Mouse (Mus musculus): ENCODE data around the gene Ttll2. TPM values are rescaled to one million over a fixed set of nuclear protein-coding genes. Genes with fewer than 3 reads are reported as not detected.
A peak's percentile ranks its signal among the peaks of the same experiment; 100 is the strongest.
"Not testable (repeated sequence)": the region's sequence is repeated elsewhere in the genome, so short reads cannot be mapped to it uniquely, and the experiment has no call there.

Gene Ttll2
- polyA plus RNA-seq, 1 experiment from 2014 or later: not detected

DNA sequence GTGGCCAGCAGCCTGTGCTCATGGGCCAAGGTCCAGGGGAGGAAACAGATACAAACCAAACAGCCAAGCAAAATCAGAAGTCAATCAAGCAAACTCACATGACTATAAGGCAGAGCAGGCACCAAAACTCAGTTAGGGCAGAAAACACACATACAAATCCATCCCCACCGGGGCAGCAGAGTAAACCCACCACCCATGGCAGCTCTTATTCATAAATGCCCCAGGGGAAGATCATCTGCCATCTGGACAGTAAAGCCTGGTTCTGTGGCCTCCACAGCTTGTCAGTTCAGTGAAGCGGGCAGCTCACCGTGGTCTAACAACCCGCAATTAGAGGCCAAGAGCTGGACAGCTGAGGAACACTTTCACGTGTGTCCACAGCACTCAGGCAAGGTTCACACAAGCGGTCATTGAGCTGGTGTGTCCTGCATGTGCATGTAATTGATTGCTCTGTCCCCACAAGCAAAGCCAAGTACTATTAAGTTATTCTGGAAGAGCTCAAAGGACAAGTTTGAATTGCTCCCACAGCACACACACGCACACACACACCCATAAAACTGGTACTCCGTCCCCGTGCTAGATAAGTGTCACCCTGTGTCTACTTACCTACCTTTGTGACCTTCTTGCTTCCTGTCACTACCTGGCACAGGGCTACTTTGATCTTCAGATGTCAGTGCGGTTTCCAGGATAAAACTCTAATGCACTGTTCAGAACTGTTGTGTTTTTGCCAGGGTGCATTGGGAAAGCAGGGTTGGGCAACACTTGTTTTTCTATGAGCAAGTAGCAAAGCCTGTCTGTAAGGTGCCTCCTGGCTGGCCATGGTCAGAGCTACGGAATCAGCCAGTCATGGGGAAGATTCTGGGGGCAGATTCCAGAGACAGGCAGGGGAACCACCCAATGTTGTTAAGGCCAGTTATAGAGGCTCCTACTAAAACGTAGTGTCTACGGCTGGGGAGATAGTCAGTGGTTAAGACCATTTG lies 31.0 kb upstream of the Ttll2 start:
- 79% methylated on average over 12 of the region's 13 CpGs for WGBS
- H3K4me2 ChIP-seq (replicated peaks); H3K27ac ChIP-seq; H3K36me3 ChIP-seq; ATAC-seq; H3K4me1 ChIP-seq (replicated peaks); H3K9ac ChIP-seq (replicated peaks); H3K27me3 ChIP-seq; H3K9me3 ChIP-seq; H3K4me3 ChIP-seq (replicated peaks): not testable (repeated sequence)

GRCm38 (mm10) chr17:7382711-7383110 lies 30.2 kb upstream of the Ttll2 start:
- not testable (repeated sequence) for ATAC-seq; H3K36me3 ChIP-seq; H3K27me3 ChIP-seq; H3K27ac ChIP-seq; H3K9me3 ChIP-seq; H3K9ac ChIP-seq (replicated peaks); H3K4me2 ChIP-seq (replicated peaks); H3K4me1 ChIP-seq (replicated peaks); H3K4me3 ChIP-seq (replicated peaks)
- 82% methylated on average over 1 of the region's 3 CpGs for WGBS

DNA sequence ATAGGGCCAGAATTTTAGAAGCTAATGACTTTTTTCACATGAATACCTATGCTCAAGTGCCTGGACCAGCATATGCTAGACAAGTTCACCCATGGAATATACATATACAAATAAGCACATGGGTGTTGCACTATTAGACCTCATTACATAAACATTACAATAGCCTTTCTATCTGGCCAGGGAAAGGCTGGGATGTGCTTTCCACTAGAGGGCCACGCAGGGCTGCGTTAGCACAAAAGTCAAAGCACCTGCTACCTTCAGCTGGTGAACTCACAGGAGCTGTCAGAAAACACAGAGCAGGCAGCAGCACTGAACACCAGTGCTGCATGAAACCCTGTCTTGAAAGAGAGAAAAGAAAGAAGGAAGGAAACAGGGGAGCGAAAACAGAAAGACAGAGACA lies 25.4 kb upstream of the Ttll2 start:
- H3K36me3 ChIP-seq; ATAC-seq; H3K9me3 ChIP-seq; H3K27ac ChIP-seq; H3K4me1 ChIP-seq (replicated peaks); H3K9ac ChIP-seq (replicated peaks); H3K27me3 ChIP-seq; H3K4me3 ChIP-seq (replicated peaks); H3K4me2 ChIP-seq (replicated peaks): not testable (repeated sequence)
- 16% methylated on average over 2 of the region's 3 CpGs for WGBS

- not testable (repeated sequence) for H3K9ac ChIP-seq (replicated peaks); H3K4me2 ChIP-seq (replicated peaks); H3K4me3 ChIP-seq (replicated peaks); H3K27me3 ChIP-seq; H3K27ac ChIP-seq; H3K4me1 ChIP-seq (replicated peaks); H3K9me3 ChIP-seq; H3K36me3 ChIP-seq
- WGBS: 86% methylated on average over 1 of the region's 3 CpGs
- ATAC-seq: peak; percentile 70
Observed at GRCm38 (mm10) chr17:7376951-7377700, 24.6 kb upstream of the Ttll2 start.

DNA sequence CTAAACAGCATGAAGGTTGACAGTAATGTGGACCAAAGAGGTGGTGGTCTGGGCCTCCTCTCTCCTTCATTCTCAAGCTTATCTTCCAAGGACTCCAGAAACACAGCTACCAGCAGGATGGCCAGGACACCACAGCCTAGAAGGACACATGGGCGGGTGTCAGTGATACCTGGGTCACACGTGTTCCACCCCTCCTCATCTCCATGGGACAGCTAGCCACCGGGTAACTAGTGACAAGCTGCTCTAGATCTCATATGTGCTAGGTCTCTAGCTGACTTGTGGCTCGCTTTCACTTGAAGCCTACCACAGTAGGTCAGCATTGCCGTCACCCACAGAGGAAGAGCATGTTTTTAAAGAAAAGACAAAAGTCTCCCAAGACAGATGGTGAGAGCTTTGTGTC lies 19.4 kb upstream of the Ttll2 start, which contains the start of gene Gm49630:
Gm49630 (minus strand) TSS at position 101 of the 400 bp plus-strand sequence.
- not testable (repeated sequence) for H3K27ac ChIP-seq; H3K27me3 ChIP-seq; H3K4me3 ChIP-seq (replicated peaks); H3K9ac ChIP-seq (replicated peaks); H3K9me3 ChIP-seq; ATAC-seq; H3K4me1 ChIP-seq (replicated peaks); H3K4me2 ChIP-seq (replicated peaks); H3K36me3 ChIP-seq
- 85% methylated on average over 4 of the region's 5 CpGs for WGBS

DNA sequence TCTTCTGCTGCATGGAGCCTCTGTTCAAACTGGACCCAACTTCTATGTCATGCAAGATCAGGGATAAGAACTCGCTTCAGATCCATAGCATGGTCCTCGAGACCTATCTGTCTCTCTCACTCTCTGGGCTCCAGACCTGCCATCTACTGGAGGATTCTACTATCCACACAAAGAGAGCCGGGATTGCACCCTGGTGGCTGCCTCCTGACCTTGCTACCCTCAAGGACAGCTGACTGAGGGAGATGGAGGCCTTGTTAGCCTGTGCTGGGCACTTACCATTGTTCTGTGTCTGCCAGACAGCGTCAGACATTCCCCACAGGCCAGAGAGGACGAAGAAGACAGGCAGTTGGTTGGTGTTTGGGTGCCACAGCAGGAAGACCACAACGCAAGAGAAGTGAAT lies 16.9 kb upstream of the Ttll2 start:
- not testable (repeated sequence) for H3K4me2 ChIP-seq (replicated peaks); H3K27ac ChIP-seq; H3K9me3 ChIP-seq; ATAC-seq; H3K36me3 ChIP-seq; H3K9ac ChIP-seq (replicated peaks); H3K4me1 ChIP-seq (replicated peaks); H3K4me3 ChIP-seq (replicated peaks); H3K27me3 ChIP-seq
- 72% methylated on average over 6 of the region's 6 CpGs for WGBS

DNA sequence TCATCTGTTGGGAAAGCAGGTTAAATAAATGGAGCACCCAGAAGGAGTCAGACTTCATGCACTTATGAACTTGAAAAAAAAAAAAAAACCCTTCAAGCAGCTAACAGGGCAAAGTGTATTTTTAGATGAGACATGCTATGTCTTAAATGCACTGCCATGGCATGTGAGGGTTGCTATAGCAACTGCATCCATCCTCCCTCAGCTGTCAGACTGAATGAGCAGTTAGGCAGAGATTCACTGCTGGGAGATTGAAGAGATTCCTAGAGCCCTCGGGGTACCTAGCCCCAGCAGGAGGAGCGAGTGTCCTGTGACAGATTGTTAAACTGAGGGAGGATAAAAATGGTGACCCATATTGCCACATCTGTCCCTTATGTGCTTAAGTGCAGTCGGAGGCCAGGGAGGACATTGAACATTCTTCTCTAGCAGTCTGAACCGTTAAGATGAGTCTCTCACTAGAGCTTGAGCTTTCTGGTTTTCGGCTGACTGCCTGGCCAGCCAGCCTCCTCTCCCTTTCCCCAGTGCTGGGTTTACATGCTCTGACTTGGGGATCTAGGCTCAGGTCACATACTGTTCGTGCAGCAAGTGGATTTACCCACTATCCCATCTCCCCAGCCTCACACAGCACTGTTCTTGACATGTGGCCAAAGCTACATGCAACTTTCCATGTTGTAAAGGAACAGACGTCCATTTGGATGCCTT lies 14.3 kb upstream of the Ttll2 start:
- H3K9me3 ChIP-seq; H3K4me3 ChIP-seq (replicated peaks); H3K4me2 ChIP-seq (replicated peaks); H3K9ac ChIP-seq (replicated peaks); H3K4me1 ChIP-seq (replicated peaks); H3K36me3 ChIP-seq; H3K27me3 ChIP-seq; H3K27ac ChIP-seq: not testable (repeated sequence)
- 32% methylated on average over 5 of the region's 7 CpGs for WGBS
- ATAC-seq: peak; percentile 90

- not testable (repeated sequence) for H3K9ac ChIP-seq (replicated peaks); H3K27me3 ChIP-seq; H3K4me1 ChIP-seq (replicated peaks); H3K27ac ChIP-seq; H3K4me3 ChIP-seq (replicated peaks); ATAC-seq; H3K36me3 ChIP-seq; H3K4me2 ChIP-seq (replicated peaks); H3K9me3 ChIP-seq
- WGBS: 0% methylated on average over 1 of the region's 1 CpGs
Observed at GRCm38 (mm10) chr17:7366265-7366664, 13.8 kb upstream of the Ttll2 start.

- not testable (repeated sequence) for ATAC-seq; H3K4me3 ChIP-seq (replicated peaks); H3K4me1 ChIP-seq (replicated peaks); H3K36me3 ChIP-seq; H3K4me2 ChIP-seq (replicated peaks); H3K27me3 ChIP-seq; H3K9ac ChIP-seq (replicated peaks); H3K9me3 ChIP-seq
- H3K27ac ChIP-seq: 0 out of 2 replicates have a peak overlapping the region, but pooled peaks have one; percentile 53
- WGBS: 67% methylated on average over 1 of the region's 3 CpGs
Observed at GRCm38 (mm10) chr17:7365615-7366014, 13.1 kb upstream of the Ttll2 start.

DNA sequence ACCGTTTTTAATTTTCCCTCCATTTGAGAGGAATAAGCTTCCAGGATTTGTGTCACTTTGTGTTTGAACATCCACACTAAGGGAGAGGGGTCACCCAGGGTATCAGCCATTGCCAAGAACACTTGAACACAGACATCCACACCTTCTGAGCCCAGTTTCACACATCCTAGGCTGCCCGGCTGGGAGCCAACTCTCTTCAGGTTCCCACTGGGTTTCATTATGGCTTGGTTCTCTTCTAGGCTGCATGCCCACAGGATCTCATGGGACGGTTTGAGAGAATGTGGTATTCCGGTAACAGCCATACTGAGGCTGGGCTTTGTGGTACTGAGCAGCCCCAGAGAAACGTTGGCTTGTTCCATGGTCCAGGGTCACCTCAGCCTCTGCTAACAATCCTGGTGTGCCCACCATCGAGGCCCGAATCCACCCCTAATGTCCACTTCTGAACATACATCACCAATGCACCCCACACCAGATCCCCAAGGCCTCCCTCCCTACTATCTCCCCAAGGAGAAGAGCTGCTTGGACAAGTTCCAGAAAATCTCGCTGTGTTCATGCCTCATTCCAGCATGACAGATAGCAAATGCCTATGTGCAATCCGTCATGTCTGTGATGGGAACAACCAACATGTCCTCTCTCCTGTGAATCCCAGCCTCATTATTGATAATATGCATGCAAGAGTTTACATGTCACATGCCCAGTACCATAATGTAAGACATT lies 8.4 kb upstream of the Ttll2 start:
- H3K36me3 ChIP-seq; H3K9ac ChIP-seq (replicated peaks); H3K27ac ChIP-seq; H3K4me3 ChIP-seq (replicated peaks); H3K4me1 ChIP-seq (replicated peaks); H3K4me2 ChIP-seq (replicated peaks); ATAC-seq; H3K27me3 ChIP-seq; H3K9me3 ChIP-seq: not testable (repeated sequence)
- WGBS: 89% methylated on average over 9 of the region's 9 CpGs

GRCm38 (mm10) chr17:7359806-7360205 lies 7.3 kb upstream of the Ttll2 start:
- not testable (repeated sequence) for H3K9me3 ChIP-seq; ATAC-seq; H3K27me3 ChIP-seq; H3K27ac ChIP-seq; H3K4me1 ChIP-seq (replicated peaks); H3K4me3 ChIP-seq (replicated peaks); H3K9ac ChIP-seq (replicated peaks); H3K36me3 ChIP-seq; H3K4me2 ChIP-seq (replicated peaks)
- WGBS: 70% methylated on average over 4 of the region's 4 CpGs

Measured in midbrain, embryonic 13.5 days (tissue).